Mouse (Mus musculus) layer of hippocampus, adult 9-10 months (tissue): Measurements from ENCODE around the gene Mlxip.

Experiments
- DNase-seq: peaks from one replicate; pipeline ENCODE4 v3.0.0; 2022; ENCODE audit warnings: low spot score

Mlxip gene

DNA sequence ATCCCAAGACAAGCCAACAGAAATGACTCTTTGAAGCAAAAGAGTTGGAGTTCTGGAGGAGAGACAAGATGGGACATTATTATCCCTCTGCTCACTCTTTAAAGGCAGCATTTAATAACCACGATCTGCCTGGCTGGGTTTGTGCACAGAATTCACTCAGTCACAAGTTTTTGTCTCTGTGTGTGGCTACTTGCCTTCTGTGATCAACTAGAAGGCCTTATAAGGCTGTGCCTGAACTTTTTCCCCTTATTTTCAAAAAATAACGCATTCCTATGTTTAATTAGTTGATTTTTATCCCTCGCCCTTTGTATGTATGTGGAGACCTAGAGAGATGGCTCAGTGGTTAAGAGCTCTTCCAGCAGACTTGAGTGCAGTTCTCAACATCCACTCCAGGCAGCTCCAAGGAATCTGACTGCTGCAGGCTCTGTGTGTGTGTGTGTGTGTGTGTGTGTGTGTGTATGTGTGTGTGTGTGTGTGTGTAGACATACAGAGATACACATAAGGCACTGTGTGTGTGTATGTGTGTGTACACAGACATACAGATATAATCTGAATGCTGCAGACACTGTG, 37.8 kb downstream of the Mlxip start:
- DNase-seq, result no peak

GRCm38 (mm10) chr5:123436071-123436779, 41.6 kb downstream of the Mlxip start:
- no peak for DNase-seq

DNA sequence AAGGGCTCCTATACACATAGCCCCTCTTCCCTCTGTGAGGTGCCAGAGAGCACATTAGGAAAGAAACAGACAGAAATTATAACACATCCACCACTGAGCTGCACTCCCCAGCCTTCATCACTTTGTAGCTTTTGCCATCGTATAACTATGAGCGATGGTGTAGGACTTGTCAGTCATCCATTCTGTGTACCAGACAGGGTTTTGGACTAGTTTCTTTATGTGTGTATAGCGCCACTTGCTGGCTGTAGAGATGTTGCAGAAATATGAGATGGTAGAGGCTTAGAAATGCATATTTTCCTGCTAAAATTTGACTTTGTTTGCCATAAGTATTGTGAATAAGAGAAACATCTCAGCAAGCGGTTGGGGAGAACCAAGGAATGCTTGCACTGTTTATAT, 42.2 kb downstream of the Mlxip start:
- peak; percentile 76 for DNase-seq

GRCm38 (mm10) chr5:123438381-123438780, 43.8 kb downstream of the Mlxip start:
- no peak for DNase-seq

DNA sequence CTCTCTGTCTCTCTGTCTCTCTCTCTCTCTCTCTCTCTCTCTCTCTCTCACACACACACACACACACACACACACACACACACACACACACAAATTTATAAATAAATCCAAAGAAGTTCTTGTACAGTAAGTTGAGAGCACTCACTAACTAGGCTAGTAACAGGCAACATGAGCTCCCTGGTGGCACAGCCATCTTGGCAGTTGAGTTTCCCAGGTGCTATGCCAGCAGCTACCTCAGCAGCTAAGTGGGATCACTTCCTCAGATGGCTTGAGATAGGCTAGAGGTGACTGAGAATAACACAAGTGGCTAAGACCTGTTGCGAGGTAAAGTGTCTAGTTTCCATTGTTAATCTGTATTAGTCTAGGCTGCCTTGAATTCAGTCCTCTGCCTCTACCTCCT, 44.7 kb downstream of the Mlxip start:
- DNase-seq, result no peak

- DNase-seq, result no peak
Measured at GRCm38 (mm10) chr5:123439941-123440340, 45.3 kb downstream of the Mlxip start.

DNA sequence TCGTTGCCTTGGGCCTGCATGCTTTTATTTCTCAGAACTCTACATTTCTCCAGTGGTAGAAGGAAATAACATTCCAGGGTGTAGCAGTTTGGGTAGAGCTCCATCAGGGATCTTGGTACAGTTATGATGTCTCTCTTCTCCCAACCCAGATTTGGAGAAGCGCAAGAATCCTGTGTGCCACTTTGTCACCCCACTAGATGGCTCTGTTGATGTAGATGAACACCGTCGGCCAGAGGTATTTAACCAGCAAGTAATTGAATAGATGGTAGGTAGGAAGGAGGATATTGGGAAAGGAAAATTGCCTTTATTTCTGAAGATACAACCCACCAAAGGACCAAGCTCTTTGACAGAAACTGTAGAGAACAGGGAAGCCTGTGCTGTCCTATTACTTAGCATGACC, 46.1 kb downstream of the Mlxip start:
- no peak for DNase-seq

DNA sequence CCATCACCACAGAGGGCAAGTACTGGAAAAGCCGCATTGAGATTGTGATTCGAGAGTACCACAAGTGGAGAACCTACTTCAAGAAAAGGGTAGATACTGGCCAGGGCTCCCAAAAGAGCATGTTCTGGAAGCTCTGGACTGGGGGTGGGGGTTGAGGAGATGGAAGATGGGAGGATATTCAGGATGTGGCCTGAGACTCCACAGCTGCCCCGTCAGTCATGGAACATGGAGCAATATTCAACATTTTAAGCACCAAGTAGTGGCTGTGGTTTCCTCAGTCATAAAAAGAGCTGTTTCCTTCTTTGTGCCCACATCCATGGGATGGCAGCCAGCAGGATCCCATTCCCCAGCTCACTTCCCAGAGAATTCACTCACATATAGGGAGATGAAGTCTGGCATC, 47.7 kb downstream of the Mlxip start:
- DNase-seq, result no peak

DNA sequence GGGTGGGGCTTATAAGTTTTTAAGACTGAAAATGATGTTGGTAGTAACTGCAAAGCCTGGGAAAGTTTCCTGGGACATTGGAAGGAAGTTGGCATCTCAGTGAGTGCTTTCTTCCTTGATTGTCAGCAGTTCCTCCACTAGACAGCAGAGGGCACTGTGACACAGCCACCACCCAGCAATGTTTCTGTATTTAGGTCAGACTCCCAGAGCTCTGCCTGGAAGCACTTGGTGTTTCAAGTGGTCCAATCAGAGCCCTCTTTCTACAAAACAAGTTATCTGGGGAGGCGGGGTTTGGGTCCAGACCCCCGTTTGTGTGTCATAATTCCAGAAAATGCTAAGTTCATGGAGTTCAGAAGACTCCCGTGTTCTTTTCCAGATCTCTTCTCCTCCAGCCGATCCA, 49.5 kb downstream of the Mlxip start:
- peak; percentile 70 for DNase-seq

GRCm38 (mm10) chr5:123444849-123445334, 50.3 kb downstream of the Mlxip start:
- DNase-seq, result no peak

- no peak for DNase-seq
Measured at GRCm38 (mm10) chr5:123451886-123452285, 57.3 kb downstream of the Mlxip start.

GRCm38 (mm10) chr5:123461420-123461819, 66.8 kb downstream of the Mlxip start:
- DNase-seq, result no peak

DNA sequence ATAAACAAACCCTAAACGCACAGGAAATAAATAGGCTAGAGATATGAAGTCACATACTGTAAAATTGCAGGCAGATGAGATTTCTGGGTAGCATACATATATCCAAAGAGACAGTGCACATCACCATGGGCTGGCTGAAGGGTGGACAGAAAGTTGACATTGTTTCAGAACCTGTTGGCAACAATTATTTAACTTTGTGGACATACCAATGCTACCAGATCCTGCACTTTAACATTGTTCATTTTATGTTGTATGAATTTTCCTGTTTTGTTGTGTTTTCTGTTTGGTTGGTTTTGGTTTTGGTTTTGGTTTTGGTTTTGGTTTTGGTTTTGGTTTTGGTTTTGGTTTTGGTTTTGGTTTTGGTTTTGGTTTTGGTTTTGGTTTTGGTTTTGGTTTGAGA, 70.0 kb downstream of the Mlxip start:
- DNase-seq, result no peak

- DNase-seq, result no peak
Measured at GRCm38 (mm10) chr5:123470784-123471400, 76.3 kb downstream of the Mlxip start.

GRCm38 (mm10) chr5:123473817-123474216, 79.2 kb downstream of the Mlxip start:
- no peak for DNase-seq

DNA sequence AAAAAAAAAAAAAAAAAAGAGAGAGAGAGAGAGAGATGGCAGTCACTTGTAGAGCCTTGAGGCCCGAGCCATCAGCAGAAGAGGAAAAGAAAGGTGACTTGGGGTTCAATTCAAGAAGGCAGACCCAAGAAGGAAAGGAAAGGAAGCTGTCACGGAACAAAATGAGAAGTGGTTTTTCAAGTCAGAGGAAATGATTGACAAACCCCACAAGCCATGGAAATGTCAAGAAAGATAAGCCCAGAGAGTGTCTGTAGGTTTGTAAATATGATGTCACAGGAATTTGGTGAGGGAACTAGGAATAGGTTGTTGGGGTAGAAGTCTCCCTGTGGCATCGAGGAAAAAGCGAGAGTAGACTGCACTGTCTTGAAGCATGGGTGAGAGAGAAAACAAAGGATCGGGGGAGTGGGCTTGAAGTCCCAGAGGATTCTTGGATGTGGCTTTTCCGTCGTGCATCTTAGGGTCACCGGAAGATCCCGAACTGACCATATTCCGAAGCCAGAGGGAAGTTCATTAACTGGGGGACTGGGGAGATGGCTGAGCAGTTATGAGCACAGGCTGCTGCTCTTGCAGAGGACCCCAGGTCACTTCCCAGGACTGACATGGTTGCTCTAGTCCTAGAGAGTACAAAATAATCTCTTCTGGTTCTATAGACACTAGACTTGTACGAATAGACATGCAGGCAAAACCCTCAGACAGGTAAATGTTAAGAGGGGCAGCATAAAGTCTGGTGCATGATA, 93.2 kb downstream of the Mlxip start:
- DNase-seq, result no peak

- DNase-seq, result no peak
Measured at GRCm38 (mm10) chr5:123489112-123489785, 94.7 kb downstream of the Mlxip start, which contains the start of the genes Lrrc43 and Il31. Gene Lrrc43 (plus strand): TSS chr5:123489305. Gene Il31 (minus strand): TSS chr5:123489489.

DNA sequence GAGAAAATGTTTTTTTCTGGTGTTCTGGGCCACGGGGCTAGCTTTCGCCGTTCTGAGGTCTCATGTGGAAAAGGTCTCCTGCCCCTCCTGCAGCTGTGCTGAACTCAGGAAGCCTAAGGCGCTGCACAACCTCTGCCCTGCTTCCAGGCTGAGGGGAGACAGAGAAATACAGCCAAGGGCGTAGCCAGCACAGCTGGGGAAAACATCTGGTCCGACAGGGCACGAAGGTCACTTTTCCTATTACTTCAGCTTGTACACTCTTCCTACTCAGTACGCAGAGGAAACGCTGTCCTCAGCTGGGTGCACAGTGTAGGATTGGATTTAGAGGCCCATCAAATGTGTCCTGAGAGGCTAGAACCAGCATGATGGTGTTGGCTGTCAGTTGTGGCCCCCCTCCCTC, 95.3 kb downstream of the Mlxip start:
- no peak for DNase-seq

DNA sequence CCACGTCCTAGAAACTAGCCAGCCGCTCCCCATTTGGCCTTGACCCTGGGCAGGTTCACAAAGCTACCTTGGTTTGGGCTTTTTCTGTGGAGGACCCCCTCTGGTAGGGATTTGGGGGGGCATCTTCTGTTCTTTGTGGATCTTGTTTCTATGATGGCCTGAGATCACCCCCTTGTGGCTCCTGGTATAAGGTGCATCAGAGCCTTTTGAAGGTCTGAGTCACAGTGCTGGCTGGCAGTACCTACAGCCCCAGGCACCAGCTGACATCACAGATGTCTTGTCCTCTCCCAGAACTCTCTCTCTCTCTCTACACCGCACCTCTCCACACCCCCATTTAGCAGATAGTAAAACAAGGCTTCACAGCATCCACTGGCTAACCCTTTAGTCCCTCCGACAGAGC, 105.1 kb downstream of the Mlxip start:
- no peak for DNase-seq

DNA sequence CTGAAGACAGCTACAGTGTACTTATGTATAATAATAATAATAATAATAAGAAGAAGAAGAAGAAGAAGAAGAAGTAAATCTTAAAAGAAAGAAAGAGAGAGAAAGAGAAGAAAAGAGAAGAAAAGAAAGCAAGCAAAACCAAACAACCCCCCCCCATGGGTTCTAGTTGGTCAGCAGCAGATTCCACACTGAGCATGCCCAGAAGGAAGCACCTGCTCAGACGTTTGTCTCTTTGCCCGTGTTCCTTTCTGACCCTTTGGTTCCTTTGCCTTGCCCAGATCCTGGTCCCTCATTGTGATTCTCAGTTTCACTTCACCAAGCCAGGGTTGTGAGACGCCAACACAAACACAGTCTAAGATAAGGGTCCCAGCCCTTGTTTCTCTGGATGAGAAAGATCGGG, 107.4 kb downstream of the Mlxip start:
- no peak for DNase-seq
